Mouse (Mus musculus): ENCODE results near the gene Gm49384. TPM values are rescaled to one million over a fixed set of nuclear protein-coding genes. Genes with fewer than 3 reads are reported as not detected.

The Gm49384 gene
- 3.7 TPM for polyA plus RNA-seq (2014; fragmentation: Illumina TruSeq; extraction: RNeasy Lipid Tissue Mini Kit (QIAGEN cat#74804); ENCODE audit: insufficient read depth, low read depth, low replicate concordance)

GRCm38 (mm10) chr12:69204052-69204833 is at the start of gene Gm49384:
TSS of gene Gm49384 (minus strand) at chr12:69204267.

GRCm38 (mm10) chr12:69240876-69241275 is 36.8 kb upstream of the Gm49384 start, which contains the start of gene Klhdc1:
TSS of gene Klhdc1 (plus strand) at chr12:69241176.

GRCm38 (mm10) chr12:69227776-69228466 is 23.9 kb upstream of the Gm49384 start, which contains the start of gene Pole2:
TSS of gene Pole2 (minus strand) at chr12:69228195.

GRCm38 (mm10) chr12:69198164-69198535 is 5.9 kb downstream of the Gm49384 start, which contains the start of gene Dnaaf2:
TSS of gene Dnaaf2 (minus strand) at chr12:69198429.

GRCm38 (mm10) chr12:69196444-69197377 is 7.4 kb downstream of the Gm49384 start, which contains the start of gene Gm49383:
TSS of gene Gm49383 (minus strand) at chr12:69197104.

GRCm38 (mm10) chr12:69183583-69184308 is 20.3 kb downstream of the Gm49384 start, which contains the start of the genes Rpl36al and Mgat2:
TSS of gene Rpl36al (minus strand) at chr12:69184083.
TSS of gene Mgat2 (plus strand) at chr12:69184157.

GRCm38 (mm10) chr12:69168461-69169106 is 35.5 kb downstream of the Gm49384 start, which contains the start of gene Lrr1:
TSS of gene Lrr1 (plus strand) at chr12:69168814.

GRCm38 (mm10) chr12:69158765-69159577 is 45.1 kb downstream of the Gm49384 start, which contains the start of gene Rps29:
TSS of gene Rps29 (minus strand) at chr12:69159186.

Other genes with a start within 250 kb of the Gm49384 start
- gene Rps29, start 45.1 kb downstream of the Gm49384 start, polyA plus RNA-seq (2014; fragmentation: Illumina TruSeq; extraction: RNeasy Lipid Tissue Mini Kit (QIAGEN cat#74804); ENCODE audit: insufficient read depth, low read depth, low replicate concordance): 4,130 TPM
- not detected for gene Lrr1, start 35.5 kb downstream of the Gm49384 start, polyA plus RNA-seq (2014; fragmentation: Illumina TruSeq; extraction: RNeasy Lipid Tissue Mini Kit (QIAGEN cat#74804); ENCODE audit: insufficient read depth, low read depth, low replicate concordance)
- 653 TPM for gene Rpl36al, start 20.2 kb downstream of the Gm49384 start, polyA plus RNA-seq (2014; fragmentation: Illumina TruSeq; extraction: RNeasy Lipid Tissue Mini Kit (QIAGEN cat#74804); ENCODE audit: insufficient read depth, low read depth, low replicate concordance)
- gene Mgat2, start 20.1 kb downstream of the Gm49384 start, polyA plus RNA-seq (2014; fragmentation: Illumina TruSeq; extraction: RNeasy Lipid Tissue Mini Kit (QIAGEN cat#74804); ENCODE audit: insufficient read depth, low read depth, low replicate concordance): 28.4 TPM
- gene Gm49383, start 7.2 kb downstream of the Gm49384 start, polyA plus RNA-seq (2014; fragmentation: Illumina TruSeq; extraction: RNeasy Lipid Tissue Mini Kit (QIAGEN cat#74804); ENCODE audit: insufficient read depth, low read depth, low replicate concordance): 3.7 TPM
- gene Dnaaf2, start 5.8 kb downstream of the Gm49384 start, polyA plus RNA-seq (2014; fragmentation: Illumina TruSeq; extraction: RNeasy Lipid Tissue Mini Kit (QIAGEN cat#74804); ENCODE audit: insufficient read depth, low read depth, low replicate concordance): 2.9 TPM
- 2.4 TPM for gene Pole2, start 23.9 kb upstream of the Gm49384 start, polyA plus RNA-seq (2014; fragmentation: Illumina TruSeq; extraction: RNeasy Lipid Tissue Mini Kit (QIAGEN cat#74804); ENCODE audit: insufficient read depth, low read depth, low replicate concordance)
- 4.4 TPM for gene Klhdc1, start 36.9 kb upstream of the Gm49384 start, polyA plus RNA-seq (2014; fragmentation: Illumina TruSeq; extraction: RNeasy Lipid Tissue Mini Kit (QIAGEN cat#74804); ENCODE audit: insufficient read depth, low read depth, low replicate concordance)
- 38.0 TPM for gene Klhdc2, start 92.4 kb upstream of the Gm49384 start, polyA plus RNA-seq (2014; fragmentation: Illumina TruSeq; extraction: RNeasy Lipid Tissue Mini Kit (QIAGEN cat#74804); ENCODE audit: insufficient read depth, low read depth, low replicate concordance)
- 11.5 TPM for gene Nemf, start 152.9 kb upstream of the Gm49384 start, polyA plus RNA-seq (2014; fragmentation: Illumina TruSeq; extraction: RNeasy Lipid Tissue Mini Kit (QIAGEN cat#74804); ENCODE audit: insufficient read depth, low read depth, low replicate concordance)
- gene Arf6, start 167.9 kb upstream of the Gm49384 start, polyA plus RNA-seq (2014; fragmentation: Illumina TruSeq; extraction: RNeasy Lipid Tissue Mini Kit (QIAGEN cat#74804); ENCODE audit: insufficient read depth, low read depth, low replicate concordance): 57.8 TPM
- gene Gm9887, start 168.2 kb upstream of the Gm49384 start, polyA plus RNA-seq (2014; fragmentation: Illumina TruSeq; extraction: RNeasy Lipid Tissue Mini Kit (QIAGEN cat#74804); ENCODE audit: insufficient read depth, low read depth, low replicate concordance): not detected

Measured in lung, adult 10 weeks (tissue).